Mouse (Mus musculus) C3H10T1/2 (cell line): ENCODE measurements around the gene Uqcrfs1. TPM values are rescaled to one million over a fixed set of nuclear protein-coding genes. Genes with fewer than 3 reads are reported as not detected.

Experiments used
- polyA plus RNA-seq, 2 experiments: library from polyadenylated mRNA; unstranded; fragments of >200 nt; fragmentation: generic; extraction: Trizol; gene quantifications; one replicate each; pipeline ENCODE4 v1.2.1; 2012; ENCODE audit warnings: missing spikeins in 2 of 2

Uqcrfs1 gene
- polyA plus RNA-seq: 100 to 1,000 TPM in 1 of 2 experiments, 10 to 100 TPM in 1; 80.2 to 112 TPM

DNA sequence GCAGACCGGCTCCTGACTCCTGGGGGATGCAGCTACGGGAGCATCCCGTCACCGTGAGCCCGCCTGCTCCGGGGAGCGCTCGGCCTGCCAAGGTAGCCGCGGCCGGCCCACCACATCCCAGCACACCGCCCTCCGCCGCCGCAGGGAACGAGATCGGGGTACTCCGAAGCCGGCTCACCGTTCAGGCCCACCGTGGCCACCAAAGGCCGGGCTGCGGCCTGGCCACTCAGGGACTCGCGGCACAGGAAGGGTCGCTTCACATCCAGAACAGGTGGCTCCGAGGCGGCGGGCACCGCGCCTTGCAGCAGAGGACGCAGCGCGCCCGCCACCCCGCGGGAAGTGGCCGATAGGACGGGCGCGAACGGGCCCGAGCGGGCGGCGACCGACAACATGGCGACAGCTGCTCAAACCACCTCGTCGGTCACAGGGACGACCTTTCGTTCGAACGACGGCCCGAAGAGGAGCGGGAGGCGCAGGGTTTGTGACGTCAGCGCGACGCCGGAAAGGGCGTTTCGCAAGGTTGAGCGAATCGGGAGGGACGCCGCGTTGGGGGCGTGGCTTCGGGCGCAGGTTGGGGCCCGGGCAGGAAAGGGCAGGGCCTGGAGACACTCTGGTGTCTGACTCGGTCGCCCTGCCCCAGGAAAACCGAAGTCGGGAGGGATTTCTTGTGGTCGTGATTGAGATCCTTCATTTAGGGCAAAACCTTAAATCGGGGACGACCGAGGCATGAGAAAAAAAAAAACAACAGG, at the start of gene Uqcrfs1:
TSS of gene Uqcrfs1 (minus strand) at position 507 of the 749 bp plus-strand sequence.

Other genes starting within 250 kb of the Uqcrfs1 start
- gene Agtr1a, start 208.9 kb downstream of the Uqcrfs1 start, polyA plus RNA-seq: under 1 TPM in 1 of 2 experiments, not detected in 1; 0.06 TPM
- 1 to 10 TPM; 2.7 to 9.5 TPM for gene Dusp22, start 114.6 kb upstream of the Uqcrfs1 start, polyA plus RNA-seq
- under 1 TPM in 1 of 2 experiments, not detected in 1; 0.02 TPM for gene Irf4, start 203.9 kb upstream of the Uqcrfs1 start, polyA plus RNA-seq